Comparison of ENCODE assay signal across 8 mouse cellular contexts in the genomic region with DNA sequence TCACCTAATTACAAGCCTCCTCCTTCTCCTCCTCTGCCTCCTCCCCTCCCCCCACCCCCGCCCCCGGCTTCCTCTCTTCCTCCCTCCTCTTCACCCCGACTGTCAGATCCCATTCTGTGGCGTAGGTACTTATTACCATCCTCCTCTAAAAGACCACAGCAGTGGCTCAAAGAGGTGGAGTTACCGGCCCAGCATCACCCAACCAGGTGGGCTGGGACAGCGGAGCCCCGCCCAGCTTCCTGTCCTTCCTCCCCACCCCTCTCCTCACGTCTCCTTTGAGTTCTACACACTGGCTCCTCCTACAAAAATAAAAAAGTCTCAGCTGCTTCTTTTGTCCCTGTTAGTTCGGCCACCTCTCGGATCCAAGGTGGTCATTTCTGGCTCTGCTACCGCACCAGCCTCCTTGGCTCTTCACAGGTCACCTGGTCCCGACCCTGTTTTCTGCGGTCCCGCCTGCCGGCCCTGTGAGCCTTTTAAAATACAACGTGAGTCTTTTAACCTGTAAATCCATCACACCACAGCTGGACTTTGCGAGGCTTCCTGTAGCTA. TPM values are rescaled to one million over a fixed set of nuclear protein-coding genes. Genes with fewer than 3 reads are reported as not detected.
A peak's percentile ranks its signal among the peaks of the same experiment; 100 is the strongest.
DNase-seq lines count a peak whose midpoint lies in the region; ATAC-seq and TF ChIP-seq lines count a peak whose summit lies in the region.

No protein-coding gene starts in this region.

- peak; percentile 36; the same call in 1 of the 2 replicates for TF ChIP-seq POLR2A in limb, embryonic 14.5 days (IDR thresholded peaks at IDR 0.05; ENCODE audit: borderline replicate concordance, extremely low read depth, insufficient read depth, insufficient read length)
- no peak for TF ChIP-seq POLR2A in cerebellum, adult 2 months (IDR thresholded peaks at IDR 0.05; ENCODE audit: borderline replicate concordance, insufficient read depth, low read length)

- TF ChIP-seq CTCF in cerebellum, adult 2 months (IDR thresholded peaks at IDR 0.05; ENCODE audit: borderline replicate concordance, insufficient read depth, low read depth, low read length) = no peak

- DNase-seq in CD4-positive, CD25-positive, alpha-beta regulatory T cell, adult 2 months (ENCODE audit: low read depth, low spot score) = peak; percentile 90
- DNase-seq in T-cell, adult 2 months (ENCODE audit: low spot score) = peak; percentile 80
- no peak for DNase-seq in hindbrain, embryonic 11.5 days (ENCODE audit: low spot score)
- DNase-seq in limb, embryonic 14.5 days (ENCODE audit: low spot score) = peak; percentile 80
- no peak for DNase-seq in left cerebral cortex, postnatal 14 days (ENCODE audit: low spot score in 2 of 2)
- DNase-seq in urinary bladder, adult 2 months (ENCODE audit: low spot score) = no peak
- no peak for DNase-seq in cerebellum, adult 2 months

- peaks cover 5% of the 10 kb centered on the region for H3K4me1 ChIP-seq in hindbrain, embryonic 11.5 days (replicated peaks; ENCODE audit: control insufficient read depth, insufficient read depth, low read length)
- peaks cover 9% of the 10 kb centered on the region for H3K4me1 ChIP-seq in limb, embryonic 14.5 days (ENCODE audit: control insufficient read depth, insufficient read depth, low read length)
- H3K4me1 ChIP-seq in neural tube, embryonic 13.5 days (replicated peaks) = peaks cover 52% of the 10 kb centered on the region
- H3K4me1 ChIP-seq in cerebellum, adult 2 months (ENCODE audit: control insufficient read depth, insufficient read depth, low read length) = peaks cover 16% of the 10 kb centered on the region; the same call in 1 of the 2 replicates

- intact Hi-C loops in left cerebral cortex, postnatal 14 days (cut with DNase I) = loop anchor here (10.0 kb wide), 1 partner anchor 54 kb away; the partner anchor contains the start of genes S100pbp and Yars

- peak overlapping the region; percentile 28; the same call in 1 of the 2 replicates for H3K4me2 ChIP-seq in hindbrain, embryonic 11.5 days (replicated peaks; ENCODE audit: low read depth, low read length)
- peak overlapping the region; percentile 48 for H3K4me2 ChIP-seq in limb, embryonic 14.5 days (replicated peaks; ENCODE audit: low read depth, low read length, severe bottlenecking)
- peak overlapping the region; percentile 44 for H3K4me2 ChIP-seq in neural tube, embryonic 13.5 days

- no peaks in the 10 kb centered on the region for H3K9me3 ChIP-seq in hindbrain, embryonic 11.5 days (ENCODE audit: control insufficient read depth, low read length)
- no peaks in the 10 kb centered on the region for H3K9me3 ChIP-seq in limb, embryonic 14.5 days (ENCODE audit: control insufficient read depth, low read length)
- H3K9me3 ChIP-seq in neural tube, embryonic 13.5 days = no peaks in the 10 kb centered on the region

- no peak overlapping the region for H3K9ac ChIP-seq in hindbrain, embryonic 11.5 days (ENCODE audit: low read depth, low read length)
- peak overlapping the region; percentile 38; the same call in 1 of the 2 replicates for H3K9ac ChIP-seq in limb, embryonic 14.5 days (ENCODE audit: low read depth, low read length, severe bottlenecking)
- peak overlapping the region; percentile 41; the same call in 1 of the 2 replicates for H3K9ac ChIP-seq in neural tube, embryonic 13.5 days

- WGBS in hindbrain, embryonic 11.5 days = 2% methylated on average over 17 of the region's 17 CpGs
- WGBS in limb, embryonic 14.5 days = 1% methylated on average over 17 of the region's 17 CpGs
- WGBS in neural tube, embryonic 13.5 days = 4% methylated on average over 17 of the region's 17 CpGs
- 52% methylated on average over 17 of the region's 17 CpGs for WGBS in cerebellum, adult 2 months

- no peak overlapping the region for H3K27ac ChIP-seq in hindbrain, embryonic 11.5 days (ENCODE audit: low read depth, low read length)
- peak overlapping the region; percentile 40; the same call in 1 of the 2 replicates for H3K27ac ChIP-seq in limb, embryonic 14.5 days (replicated peaks; ENCODE audit: low read depth, low read length)
- peak overlapping the region; percentile 24; the same call in 1 of the 2 replicates for H3K27ac ChIP-seq in neural tube, embryonic 13.5 days (replicated peaks)
- no peak overlapping the region for H3K27ac ChIP-seq in cerebellum, adult 2 months (ENCODE audit: insufficient read depth, low read length)

- H3K27me3 ChIP-seq in hindbrain, embryonic 11.5 days (ENCODE audit: control insufficient read depth, insufficient read depth, low read length) = peaks cover under 1% of the 10 kb centered on the region; the same call in 1 of the 2 replicates
- H3K27me3 ChIP-seq in limb, embryonic 14.5 days (ENCODE audit: control insufficient read depth, insufficient read depth, low read length) = peaks cover 6% of the 10 kb centered on the region; the same call in 1 of the 2 replicates
- H3K27me3 ChIP-seq in neural tube, embryonic 13.5 days = peaks cover 2% of the 10 kb centered on the region; the same call in 1 of the 2 replicates
- H3K27me3 ChIP-seq in cerebellum, adult 2 months (ENCODE audit: control insufficient read depth, insufficient read depth, low read length) = no peaks in the 10 kb centered on the region

- peak overlapping the region; percentile 10; the same call in 1 of the 2 replicates for H3K4me3 ChIP-seq in hindbrain, embryonic 11.5 days (ENCODE audit: low read depth, low read length)
- H3K4me3 ChIP-seq in limb, embryonic 14.5 days (replicated peaks; ENCODE audit: low read length) = peak overlapping the region; percentile 28
- H3K4me3 ChIP-seq in neural tube, embryonic 13.5 days = peak overlapping the region; percentile 14
- no peak overlapping the region for H3K4me3 ChIP-seq in cerebellum, adult 2 months (replicated peaks; ENCODE audit: insufficient read depth, low read depth, low read length)

- ATAC-seq in hindbrain, embryonic 11.5 days (ENCODE audit: low FRiP score) = 0 out of 2 replicates have a peak, but pooled peaks have one; percentile 28
- ATAC-seq in limb, embryonic 14.5 days (ENCODE audit: low FRiP score, low read depth) = peak; percentile 86
- peak; percentile 37; the same call in 1 of the 2 replicates for ATAC-seq in neural tube, embryonic 13.5 days (ENCODE audit: low read depth)

- no peaks in the 10 kb centered on the region for H3K36me3 ChIP-seq in hindbrain, embryonic 11.5 days (ENCODE audit: control insufficient read depth, insufficient read depth, low read length)
- H3K36me3 ChIP-seq in limb, embryonic 14.5 days (ENCODE audit: control insufficient read depth, insufficient read depth, low read length) = no peaks in the 10 kb centered on the region
- no peaks in the 10 kb centered on the region for H3K36me3 ChIP-seq in neural tube, embryonic 13.5 days

RNA-seq across cellular contexts. Expression of gene Fndc5, which starts 6.0 kb away (rescaled TPM):
- polyA plus RNA-seq in hindbrain, embryonic 11.5 days (2014; fragmentation: Nextera tagmentation; extraction: Ambion mirVana) = 2.5 and 3.2 TPM in 2 replicates
- 32.8 and 32.9 TPM in 2 replicates for polyA plus RNA-seq in limb, embryonic 14.5 days (2012; rRNA removed)
- 25.2 and 31.0 TPM in 2 replicates for polyA plus RNA-seq in limb, embryonic 14.5 days (2014; fragmentation: Nextera tagmentation; extraction: Ambion mirVana)
- polyA plus RNA-seq in neural tube, embryonic 13.5 days (2015; fragmentation: Nextera tagmentation; extraction: Ambion mirVana) = 24.4 and 24.5 TPM in 2 replicates
- 10 to 100 TPM; 57.5 to 59.2 TPM for total RNA-seq in left cerebral cortex, postnatal 14 days (2021)
- polyA plus RNA-seq in urinary bladder, adult 2 months (2012; rRNA removed) = 5.9 and 7.1 TPM in 2 replicates
- polyA plus RNA-seq in cerebellum, adult 2 months (2012; rRNA removed) = 192 TPM in 2 replicates

RNA-seq across cellular contexts. Expression of gene Hpca, which starts 9.0 kb away (rescaled TPM):
- polyA plus RNA-seq in hindbrain, embryonic 11.5 days (2014; fragmentation: Nextera tagmentation; extraction: Ambion mirVana) = 2.3 and 2.6 TPM in 2 replicates
- polyA plus RNA-seq in limb, embryonic 14.5 days (2012; rRNA removed) = 2.1 and 2.4 TPM in 2 replicates
- 0.39 and 0.94 TPM in 2 replicates for polyA plus RNA-seq in limb, embryonic 14.5 days (2014; fragmentation: Nextera tagmentation; extraction: Ambion mirVana)
- 50.3 and 55.8 TPM in 2 replicates for polyA plus RNA-seq in neural tube, embryonic 13.5 days (2015; fragmentation: Nextera tagmentation; extraction: Ambion mirVana)
- 100 to 1,000 TPM; 562 to 615 TPM for total RNA-seq in left cerebral cortex, postnatal 14 days (2021)
- 0.46 and 0.55 TPM in 2 replicates for polyA plus RNA-seq in urinary bladder, adult 2 months (2012; rRNA removed)
- 148 and 176 TPM in 2 replicates for polyA plus RNA-seq in cerebellum, adult 2 months (2012; rRNA removed)

RNA-seq across cellular contexts. Expression of gene Tmem54, which starts 25.5 kb away (rescaled TPM):
- polyA plus RNA-seq in hindbrain, embryonic 11.5 days (2014; fragmentation: Nextera tagmentation; extraction: Ambion mirVana) = 0.96 and 1.4 TPM in 2 replicates
- polyA plus RNA-seq in limb, embryonic 14.5 days (2012; rRNA removed) = 8.8 and 9.9 TPM in 2 replicates
- 11.1 and 13.3 TPM in 2 replicates for polyA plus RNA-seq in limb, embryonic 14.5 days (2014; fragmentation: Nextera tagmentation; extraction: Ambion mirVana)
- 0.39 TPM in 1 of 2 replicates, not detected in the other for polyA plus RNA-seq in neural tube, embryonic 13.5 days (2015; fragmentation: Nextera tagmentation; extraction: Ambion mirVana)
- total RNA-seq in left cerebral cortex, postnatal 14 days (2021) = not detected
- polyA plus RNA-seq in urinary bladder, adult 2 months (2012; rRNA removed) = 25.3 and 27.2 TPM in 2 replicates
- polyA plus RNA-seq in cerebellum, adult 2 months (2012; rRNA removed) = 0.16 TPM in 2 replicates

RNA-seq across cellular contexts. Expression of gene S100pbp, which starts 58.7 kb away (rescaled TPM):
- polyA plus RNA-seq in hindbrain, embryonic 11.5 days (2014; fragmentation: Nextera tagmentation; extraction: Ambion mirVana) = 19.9 and 20.7 TPM in 2 replicates
- polyA plus RNA-seq in limb, embryonic 14.5 days (2012; rRNA removed) = 59.9 and 67.7 TPM in 2 replicates
- polyA plus RNA-seq in limb, embryonic 14.5 days (2014; fragmentation: Nextera tagmentation; extraction: Ambion mirVana) = 14.9 and 19.9 TPM in 2 replicates
- 15.8 and 19.9 TPM in 2 replicates for polyA plus RNA-seq in neural tube, embryonic 13.5 days (2015; fragmentation: Nextera tagmentation; extraction: Ambion mirVana)
- 10 to 100 TPM; 35.3 to 35.5 TPM for total RNA-seq in left cerebral cortex, postnatal 14 days (2021)
- polyA plus RNA-seq in urinary bladder, adult 2 months (2012; rRNA removed) = 19.8 and 21.7 TPM in 2 replicates
- 28.5 and 31.3 TPM in 2 replicates for polyA plus RNA-seq in cerebellum, adult 2 months (2012; rRNA removed)

RNA-seq across cellular contexts. Expression of gene Yars, which starts 58.7 kb away (rescaled TPM):
- polyA plus RNA-seq in hindbrain, embryonic 11.5 days (2014; fragmentation: Nextera tagmentation; extraction: Ambion mirVana) = 102 and 109 TPM in 2 replicates
- polyA plus RNA-seq in limb, embryonic 14.5 days (2012; rRNA removed) = 37.7 and 50.3 TPM in 2 replicates
- polyA plus RNA-seq in limb, embryonic 14.5 days (2014; fragmentation: Nextera tagmentation; extraction: Ambion mirVana) = 78.7 and 79.5 TPM in 2 replicates
- 106 and 108 TPM in 2 replicates for polyA plus RNA-seq in neural tube, embryonic 13.5 days (2015; fragmentation: Nextera tagmentation; extraction: Ambion mirVana)
- 100 to 1,000 TPM; 103 to 110 TPM for total RNA-seq in left cerebral cortex, postnatal 14 days (2021)
- 36.8 and 38.3 TPM in 2 replicates for polyA plus RNA-seq in urinary bladder, adult 2 months (2012; rRNA removed)
- 104 and 107 TPM in 2 replicates for polyA plus RNA-seq in cerebellum, adult 2 months (2012; rRNA removed)

Comparison
In these comparisons a context has a peak if more than half of its experiments do, and no peak if none do; other contexts are left out.
1. DNase-seq: peak in CD4-positive, CD25-positive, alpha-beta regulatory T cell, adult 2 months (single experiment), T-cell, adult 2 months (single experiment) and limb, embryonic 14.5 days (single experiment); none in hindbrain, embryonic 11.5 days (single experiment), left cerebral cortex, postnatal 14 days (0 of 2), urinary bladder, adult 2 months (single experiment) and cerebellum, adult 2 months (0 of 2).
2. ATAC-seq: peak in every context shown above with its lines; median percentile 86 in limb, embryonic 14.5 days; 37 in neural tube, embryonic 13.5 days; 28 in hindbrain, embryonic 11.5 days.
3. H3K27ac ChIP-seq: peak in limb, embryonic 14.5 days (single experiment) and neural tube, embryonic 13.5 days (single experiment); none in hindbrain, embryonic 11.5 days (single experiment) and cerebellum, adult 2 months (single experiment).
4. RNA of gene Hpca, which starts 9.0 kb away (polyA plus RNA-seq): 148 to 176 TPM in cerebellum, adult 2 months and 50.3 to 55.8 TPM in neural tube, embryonic 13.5 days; 2.3 to 2.6 TPM in hindbrain, embryonic 11.5 days, 0.39 to 2.4 TPM in limb, embryonic 14.5 days and 0.46 to 0.55 TPM in urinary bladder, adult 2 months; every median in the first group is over 10 times any median in the second.
5. Peak in every context shown above with its lines, with median percentiles within 50 percentile points of each other: H3K4me2 ChIP-seq.